Mouse (Mus musculus) yolk sac, embryonic 10.5 days (tissue): Measurements from ENCODE around the gene Slc6a16.
A peak's percentile ranks its signal among the peaks of the same experiment; 100 is the strongest.
"Not testable (repeated sequence)": the region's sequence is repeated elsewhere in the genome, so short reads cannot be mapped to it uniquely, and the experiment has no call there.

ENCODE experiments used
- DNase-seq: peaks from one replicate; pipeline ENCODE4 v3.0.0-alpha.2; 2017; ENCODE audit warnings: low spot score

Slc6a16 gene

DNA sequence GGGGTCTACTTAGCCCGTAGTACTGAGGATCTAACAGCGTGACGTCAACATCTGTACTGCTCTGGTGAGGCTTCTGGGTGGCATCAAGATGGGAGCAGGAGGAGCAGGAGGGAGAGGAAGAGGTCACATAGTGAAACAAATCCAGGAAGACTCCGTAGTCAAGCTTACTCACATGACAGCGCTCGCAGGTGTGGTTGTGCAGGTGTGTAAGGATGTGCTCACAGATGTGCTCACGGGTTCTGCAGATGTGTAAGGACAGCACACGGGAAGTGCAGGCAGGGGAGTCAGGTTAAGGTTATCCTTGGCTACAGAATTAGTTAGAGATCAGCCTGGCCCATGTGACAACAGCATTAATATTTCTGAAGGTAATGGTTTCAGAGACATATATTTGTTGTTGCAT, 12.9 kb downstream of the Slc6a16 start:
- no peak for DNase-seq

DNA sequence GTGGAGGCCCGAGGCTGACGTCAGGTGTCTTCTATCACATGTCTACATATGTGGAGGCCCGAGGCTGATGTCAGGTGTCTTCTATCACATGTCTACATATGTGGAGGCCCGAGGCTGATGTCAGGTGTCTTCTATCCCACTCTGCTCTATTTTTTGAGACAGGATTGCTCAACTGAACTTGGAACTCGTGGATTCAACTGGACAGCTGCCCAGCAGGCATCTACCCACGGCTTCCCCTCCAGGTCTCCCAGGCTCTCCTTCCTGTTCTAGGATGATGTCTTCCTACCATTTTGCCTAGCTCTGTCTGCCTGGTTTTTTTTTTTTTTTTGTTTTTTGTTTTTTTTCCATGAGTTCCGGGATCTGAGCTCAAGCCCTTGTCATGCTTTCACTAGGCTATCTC, 14.9 kb downstream of the Slc6a16 start:
- DNase-seq, result not testable (repeated sequence)

DNA sequence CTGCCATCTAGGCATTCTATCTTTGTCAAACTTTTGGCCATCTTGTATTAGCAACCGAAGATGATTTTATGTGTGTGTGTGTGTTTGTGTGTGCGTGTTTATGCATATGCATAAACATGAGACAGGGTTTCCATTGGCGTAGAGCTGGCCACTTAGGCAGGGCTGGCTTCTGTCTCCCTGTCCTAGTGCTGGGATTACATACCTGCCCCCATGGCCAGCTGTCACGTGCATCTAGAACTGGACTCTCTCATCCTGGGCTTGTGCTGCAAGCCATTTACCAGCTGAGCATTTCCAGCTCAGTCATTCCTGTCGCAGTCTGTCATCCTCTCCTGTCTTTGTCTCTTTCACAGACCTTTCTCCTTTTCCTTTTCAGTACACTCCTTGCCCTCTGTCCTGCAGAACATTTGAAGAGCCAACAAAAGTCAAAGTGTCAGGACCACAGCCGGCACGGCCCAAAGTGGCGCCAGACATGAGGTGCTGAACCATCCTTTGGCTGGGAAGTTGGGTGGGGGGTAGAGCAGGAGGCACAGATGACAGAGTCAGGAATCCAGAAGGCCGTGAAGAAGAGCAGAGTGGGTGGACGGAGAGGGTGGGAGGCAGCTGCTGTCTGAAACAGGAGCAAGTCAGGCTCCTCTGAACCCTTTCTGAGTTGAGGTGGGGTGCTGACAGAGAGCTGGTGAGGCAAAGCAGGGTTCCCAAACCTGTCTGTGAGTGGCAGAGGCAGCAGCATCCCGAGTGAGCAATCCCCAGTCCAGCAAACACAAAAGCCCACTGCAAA, 16.4 kb downstream of the Slc6a16 start:
- DNase-seq, result no peak

DNA sequence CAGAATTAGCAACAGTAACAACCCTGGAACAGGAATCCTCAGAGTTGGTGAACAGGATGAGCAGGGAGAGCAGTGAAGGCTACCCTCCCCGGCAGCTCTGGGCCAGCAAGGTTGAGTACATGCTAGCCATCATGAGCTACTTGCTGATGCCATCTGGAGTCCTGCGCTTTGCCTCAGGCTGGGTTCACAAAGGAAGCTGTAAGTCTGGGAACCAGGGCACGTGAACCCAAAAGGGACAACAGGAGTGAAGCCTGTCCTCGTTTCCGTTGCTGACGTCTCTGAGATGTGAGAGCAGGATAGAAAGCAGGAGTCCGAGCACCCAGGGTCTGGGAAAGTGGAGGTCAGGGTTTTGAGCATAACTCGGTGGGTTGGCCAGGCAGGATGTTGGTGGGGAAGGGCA, 18.4 kb downstream of the Slc6a16 start:
- DNase-seq, result no peak

DNA sequence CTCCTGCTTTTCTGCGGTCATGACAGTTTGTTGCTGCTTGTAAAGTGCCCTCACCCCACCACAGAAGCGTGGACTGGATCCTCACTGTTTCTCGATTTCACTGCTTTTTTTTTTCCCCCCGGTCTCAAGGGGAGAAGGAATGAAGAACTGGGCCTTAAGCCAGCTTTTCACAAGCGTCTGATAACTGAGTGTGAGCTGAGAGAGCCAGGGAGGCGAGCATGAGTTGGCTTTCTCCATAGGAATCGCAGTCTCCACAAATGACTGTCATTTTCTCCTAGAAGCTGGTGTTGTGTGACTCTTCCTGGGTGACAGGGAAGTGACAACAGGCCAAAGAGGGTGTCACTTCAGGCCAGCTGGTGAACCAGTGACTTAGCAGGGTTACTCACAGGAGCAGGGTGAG, 21.4 kb downstream of the Slc6a16 start:
- DNase-seq, result no peak

DNA sequence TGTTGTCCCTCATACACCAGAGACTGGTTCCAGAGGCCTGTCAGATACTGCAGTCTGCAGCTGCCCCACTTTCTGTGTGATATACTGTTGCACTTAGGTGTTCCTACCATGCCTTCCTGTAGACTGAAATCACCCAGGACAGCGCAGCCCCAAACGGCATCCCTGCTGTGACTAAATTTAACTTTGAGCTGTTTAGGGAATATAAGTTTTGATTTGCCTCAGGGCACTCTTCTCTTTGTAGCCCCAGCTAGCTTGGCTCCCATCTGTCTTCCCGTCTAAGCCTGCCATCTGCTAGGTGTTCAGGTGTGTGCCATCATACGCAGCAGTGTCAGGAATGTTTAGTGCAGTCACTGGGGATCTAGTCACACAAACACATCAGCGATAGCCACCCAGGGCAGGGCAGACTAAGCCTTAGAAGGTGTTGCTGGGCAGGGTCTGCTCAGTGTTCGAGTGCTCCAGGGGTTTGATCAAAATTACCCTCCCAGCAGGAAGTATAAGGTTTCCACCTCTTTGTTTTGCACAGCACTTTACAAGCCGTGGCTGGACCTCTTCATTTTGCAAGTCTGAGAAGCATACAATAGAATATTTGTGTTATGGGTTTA, 22.2 kb downstream of the Slc6a16 start:
- DNase-seq, result no peak

- DNase-seq, result no peak
Observed at GRCm38 (mm10) chr7:45264348-45264747, 23.5 kb downstream of the Slc6a16 start.

GRCm38 (mm10) chr7:45265518-45265917, 24.6 kb downstream of the Slc6a16 start:
- no peak for DNase-seq

DNA sequence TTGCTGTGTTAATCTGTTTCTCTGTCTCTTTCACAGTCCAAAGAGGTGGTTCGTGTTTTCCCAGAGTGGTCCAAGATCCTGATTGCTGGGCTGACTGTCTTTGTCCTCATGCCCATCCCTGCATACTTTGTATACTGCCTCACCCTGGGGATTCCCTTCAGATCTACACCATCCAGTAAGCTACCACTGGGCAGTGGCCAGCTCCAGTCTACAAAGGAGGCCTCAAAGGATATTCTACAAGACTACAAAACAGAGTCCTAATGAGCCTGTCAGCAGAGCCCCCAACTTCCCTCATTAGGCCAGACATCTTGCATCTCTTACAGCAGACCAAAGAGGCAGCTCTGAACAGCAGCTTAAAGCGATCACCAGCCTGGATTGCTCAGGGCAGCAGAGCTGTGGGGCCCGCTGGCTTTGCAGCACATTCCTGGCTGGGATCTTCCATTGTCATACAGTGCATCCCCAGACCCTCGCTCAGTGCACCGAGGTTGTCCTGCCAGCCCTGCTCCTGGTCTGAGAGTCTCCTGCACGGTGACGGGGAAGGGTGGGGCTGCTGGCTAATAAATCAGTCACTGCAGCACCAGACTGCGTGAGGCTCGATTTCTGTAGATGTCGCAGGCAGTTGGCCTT, 32.0 kb downstream of the Slc6a16 start:
- no peak for DNase-seq

- DNase-seq, result no peak
Observed at GRCm38 (mm10) chr7:45273672-45274071, 32.8 kb downstream of the Slc6a16 start.

- DNase-seq, result peak; percentile 69
Observed at GRCm38 (mm10) chr7:45277136-45277760, 36.4 kb downstream of the Slc6a16 start, which contains the start of gene Slc6a21. Gene Slc6a21 (plus strand): TSS chr7:45277513.

DNA sequence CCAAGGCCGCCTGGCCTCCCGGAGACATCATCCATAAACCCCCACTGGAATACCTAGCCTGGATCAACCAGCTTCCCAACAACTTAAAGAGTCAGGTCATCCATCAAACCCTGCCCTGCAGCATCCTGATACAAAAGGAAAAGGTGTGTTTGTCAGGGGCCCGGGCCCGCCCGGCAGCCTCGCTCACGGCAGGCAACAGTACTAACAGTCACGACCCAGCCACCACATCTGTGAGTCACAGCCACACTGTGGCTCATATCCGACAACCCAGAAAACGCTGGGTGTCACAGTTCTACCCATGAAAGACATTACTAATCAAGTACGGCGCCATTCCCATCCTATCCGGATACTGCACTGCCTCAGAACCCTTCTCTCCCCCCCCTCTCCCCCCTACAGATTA, 45.6 kb downstream of the Slc6a16 start:
- no peak for DNase-seq

DNA sequence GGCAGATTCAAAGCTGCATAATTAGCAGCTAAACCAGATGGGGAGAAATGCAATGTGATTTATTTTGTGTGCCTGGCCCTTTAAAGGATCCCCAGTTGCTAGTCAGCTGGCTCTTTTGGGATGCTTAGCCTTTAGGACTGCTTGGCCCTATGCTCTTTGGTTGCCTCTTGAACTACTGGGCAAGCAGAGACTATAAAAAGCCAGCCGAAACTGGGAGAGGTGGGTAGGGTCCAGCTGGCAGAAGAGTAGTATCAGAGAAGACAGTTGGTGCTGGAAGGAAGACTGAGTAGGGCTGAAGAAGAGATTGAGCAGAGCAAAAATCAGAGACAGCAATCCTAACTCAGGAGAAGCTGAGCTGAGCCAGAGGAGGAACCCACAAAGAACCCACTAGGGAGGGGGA, 55.7 kb downstream of the Slc6a16 start:
- no peak for DNase-seq

- DNase-seq, result no peak
Observed at GRCm38 (mm10) chr7:45297563-45297962, 56.7 kb downstream of the Slc6a16 start.

DNA sequence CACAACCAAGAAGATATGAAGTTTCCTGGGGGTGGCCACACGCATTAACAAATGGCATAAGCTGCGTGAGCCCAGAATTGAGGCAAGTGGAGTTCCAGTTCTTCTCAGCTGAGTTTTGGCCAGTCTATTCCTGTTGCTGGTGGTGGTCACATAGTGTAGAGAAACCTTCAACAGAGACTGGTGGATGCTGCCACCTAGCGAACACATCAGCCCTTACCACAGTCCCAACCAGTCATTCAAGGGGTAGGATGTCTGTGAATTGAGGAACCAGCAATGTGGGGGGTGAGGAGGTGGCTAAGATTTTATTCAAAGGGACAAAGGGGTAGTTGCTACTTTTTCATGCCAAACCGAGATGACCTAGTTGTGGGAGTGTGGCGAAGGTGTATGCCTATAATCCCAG, 58.9 kb downstream of the Slc6a16 start:
- peak; percentile 47 for DNase-seq

DNA sequence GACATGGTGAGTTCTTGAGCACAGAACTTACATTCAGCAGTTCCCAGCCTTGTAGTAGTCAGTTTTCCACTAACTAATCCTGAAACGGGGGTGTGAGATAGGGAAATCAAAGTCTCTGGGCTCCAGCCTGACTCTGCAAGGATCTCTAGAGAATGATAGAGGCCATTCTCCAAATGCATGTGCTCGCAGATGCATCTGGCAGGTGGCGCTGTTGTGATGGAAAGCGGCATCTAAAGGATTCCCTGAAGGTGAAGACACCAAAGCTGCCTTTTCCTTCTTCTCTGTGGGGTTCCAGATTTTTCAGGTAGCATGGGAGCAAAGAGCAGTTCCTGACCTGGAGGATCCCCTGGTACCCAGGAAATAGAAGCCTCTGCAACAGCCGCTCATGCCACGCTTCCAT, 59.4 kb downstream of the Slc6a16 start:
- peak; percentile 52 for DNase-seq

GRCm38 (mm10) chr7:45302626-45303025, 61.7 kb downstream of the Slc6a16 start:
- DNase-seq, result no peak

- DNase-seq, result no peak
Observed at GRCm38 (mm10) chr7:45304869-45305268, 64.0 kb downstream of the Slc6a16 start.

DNA sequence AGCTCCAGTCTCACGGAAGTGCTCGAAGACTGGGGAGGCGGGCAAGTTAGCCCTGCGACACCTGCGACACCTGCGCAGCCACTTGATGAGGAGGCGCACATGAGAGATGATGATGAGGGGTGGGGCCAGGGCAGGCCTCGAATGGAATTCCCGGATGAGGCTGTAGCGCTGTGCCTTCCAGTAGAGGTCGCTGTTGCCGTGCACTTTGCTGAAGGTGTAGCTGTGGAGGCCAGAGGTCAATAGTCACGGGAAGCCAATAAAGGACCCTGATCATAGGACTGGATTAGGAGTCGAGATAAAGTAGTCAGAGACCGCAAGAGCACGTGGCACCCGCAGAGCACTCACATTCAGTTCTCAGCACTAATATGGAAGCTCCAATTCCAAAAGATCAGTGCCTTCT, 64.4 kb downstream of the Slc6a16 start:
- peak; percentile 93 for DNase-seq

- DNase-seq, result no peak
Observed at GRCm38 (mm10) chr7:45308551-45309240, 67.8 kb downstream of the Slc6a16 start.

GRCm38 (mm10) chr7:45309455-45309854, 68.6 kb downstream of the Slc6a16 start:
- DNase-seq, result no peak

- DNase-seq, result peak; percentile 50
Observed at GRCm38 (mm10) chr7:45312023-45312422, 71.1 kb downstream of the Slc6a16 start.
